Mouse (Mus musculus) ES-E14 (cell line): Measurements from ENCODE around the gene L1td1.

ENCODE experiments used
- MAFK ChIP-seq: IDR thresholded peaks from 2 replicates; pipeline ENCODE4 v1.6.1; 2014; ENCODE audit warnings: mild to moderate bottlenecking, low read depth, low read length, inconsistent platforms; ENCODE audit not compliant: insufficient read depth
- ZNF384 ChIP-seq: IDR thresholded peaks from 2 replicates; pipeline ENCODE4 v1.6.1; 2012; ENCODE audit warnings: low read depth, low read length, inconsistent platforms

GRCm38 (mm10) chr4:98725439-98725838 is 1.1 kb upstream of the L1td1 start:
- TF ChIP-seq MAFK (peak; percentile 93), ZNF384 (no peak)
